Mouse (Mus musculus) frontal cortex, postnatal 14 days (tissue): ENCODE results near the gene Gngt2.
"Not testable (repeated sequence)": the region's sequence is repeated elsewhere in the genome, so short reads cannot be mapped to it uniquely, and the experiment has no call there.

Experiments
- DNase-seq, 2 experiments: peaks; one replicate each; pipeline ENCODE4 v3.0.0; 2022; ENCODE audit warnings: low spot score in 2 of 2

The Gngt2 gene

GRCm38 (mm10) chr11:95840694-95841497, 3.9 kb downstream of the Gngt2 start:
- no peak for DNase-seq

DNA sequence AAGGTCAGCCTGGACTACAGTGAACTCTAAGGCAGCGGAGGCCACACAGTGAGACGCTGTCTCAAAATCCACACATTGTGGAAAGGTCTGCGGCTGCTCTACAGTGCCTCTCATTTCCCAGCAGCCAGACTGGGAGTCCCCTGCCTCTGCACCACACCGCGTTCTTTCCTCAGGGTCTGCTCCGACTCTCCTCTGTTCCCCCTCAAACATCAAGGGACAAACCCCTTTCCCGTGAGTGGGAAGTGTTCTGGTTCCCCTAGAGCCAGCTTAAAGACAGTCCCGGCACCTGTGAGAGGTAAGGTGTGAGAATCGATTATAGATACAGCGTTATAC, 4.4 kb downstream of the Gngt2 start:
- DNase-seq, result no peak

GRCm38 (mm10) chr11:95842074-95842681, 5.2 kb downstream of the Gngt2 start, which contains the start of gene Abi3:
Gene Abi3 (minus strand): TSS chr11:95842476.
- peak in 1 of 2 experiments; percentile 42 for DNase-seq

- no peak for DNase-seq
These were observed 5.9 kb downstream of the Gngt2 start for GRCm38 (mm10) chr11:95842953-95843352.

DNA sequence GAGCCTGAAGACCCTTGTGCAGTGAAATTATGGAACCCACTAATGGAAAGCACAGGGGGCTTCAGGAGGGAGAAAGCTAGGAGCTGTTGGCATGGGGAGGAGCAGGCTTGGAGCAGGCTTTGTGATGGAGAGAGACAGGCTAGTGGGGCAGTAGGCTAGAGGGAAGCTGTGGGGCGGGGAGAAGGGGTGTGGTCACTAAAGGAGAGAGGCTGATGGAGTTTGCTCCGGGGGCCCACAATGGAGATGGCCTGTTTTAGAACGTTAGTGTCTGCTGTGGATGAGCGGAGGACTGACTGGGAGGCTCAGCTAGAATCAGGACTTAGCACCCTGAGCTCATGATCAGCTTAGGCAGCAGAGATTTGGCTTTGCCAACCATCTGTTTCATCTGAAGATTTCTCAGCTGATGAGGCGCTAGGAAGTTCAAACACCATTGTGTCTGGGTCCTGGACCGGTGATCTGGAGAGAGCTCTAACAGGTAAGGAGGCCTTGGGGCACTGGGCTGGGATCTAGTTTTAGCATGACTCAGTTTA, 6.5 kb downstream of the Gngt2 start:
- no peak for DNase-seq

GRCm38 (mm10) chr11:95844935-95845334, 7.9 kb downstream of the Gngt2 start:
- DNase-seq, result no peak

DNA sequence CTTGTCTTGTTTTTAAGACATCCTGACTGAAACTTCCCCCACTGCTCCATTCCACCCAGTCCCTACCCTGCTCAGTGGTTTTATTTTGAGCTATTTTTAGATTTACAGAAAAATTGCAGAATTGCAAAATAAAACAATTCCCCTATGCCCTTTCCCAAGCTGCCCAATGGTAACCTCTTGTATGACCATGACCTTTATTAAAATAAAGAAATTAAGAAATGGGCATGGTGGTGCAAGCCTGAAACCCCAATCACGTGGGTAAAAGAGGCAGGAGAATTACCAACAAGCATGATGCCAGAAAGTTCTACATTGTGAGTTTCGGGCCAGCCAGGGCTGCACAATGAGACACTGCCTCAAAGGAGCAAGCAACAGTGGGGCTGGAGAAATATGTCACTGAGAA, 13.9 kb downstream of the Gngt2 start:
- DNase-seq, result no peak

GRCm38 (mm10) chr11:95853684-95854083, 16.7 kb downstream of the Gngt2 start:
- no peak for DNase-seq

DNA sequence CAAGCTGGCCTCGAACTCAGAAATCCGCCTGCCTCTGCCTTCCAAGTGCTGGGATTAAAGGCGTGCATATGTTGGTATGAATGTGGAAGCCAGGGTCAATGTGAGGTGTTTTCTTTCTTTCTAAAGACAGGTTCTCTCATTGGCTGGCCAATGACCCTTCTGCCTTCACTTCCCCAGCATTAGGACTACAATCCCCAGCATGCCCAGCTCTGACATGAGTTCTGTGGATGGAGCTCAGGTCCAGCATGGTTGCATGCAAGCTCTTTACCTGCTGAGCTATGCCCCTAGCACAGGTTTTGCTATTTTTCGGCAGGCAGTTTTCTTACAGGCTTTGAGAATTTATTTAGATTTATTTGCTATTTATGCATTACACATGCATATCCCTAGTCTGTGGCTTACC, 20.3 kb downstream of the Gngt2 start:
- DNase-seq, result no peak

GRCm38 (mm10) chr11:95857716-95858527, 20.9 kb downstream of the Gngt2 start:
- peak in 1 of 2 experiments; percentile 42 for DNase-seq

- DNase-seq, result peak; percentile 96 to 98
These were observed 21.8 kb downstream of the Gngt2 start for GRCm38 (mm10) chr11:95858528-95859467.

- no peak for DNase-seq
These were observed 22.4 kb downstream of the Gngt2 start for GRCm38 (mm10) chr11:95859468-95859855.

GRCm38 (mm10) chr11:95860071-95860490, 23.1 kb downstream of the Gngt2 start:
- no peak for DNase-seq

GRCm38 (mm10) chr11:95861397-95861796, 24.4 kb downstream of the Gngt2 start:
- DNase-seq, result no peak

DNA sequence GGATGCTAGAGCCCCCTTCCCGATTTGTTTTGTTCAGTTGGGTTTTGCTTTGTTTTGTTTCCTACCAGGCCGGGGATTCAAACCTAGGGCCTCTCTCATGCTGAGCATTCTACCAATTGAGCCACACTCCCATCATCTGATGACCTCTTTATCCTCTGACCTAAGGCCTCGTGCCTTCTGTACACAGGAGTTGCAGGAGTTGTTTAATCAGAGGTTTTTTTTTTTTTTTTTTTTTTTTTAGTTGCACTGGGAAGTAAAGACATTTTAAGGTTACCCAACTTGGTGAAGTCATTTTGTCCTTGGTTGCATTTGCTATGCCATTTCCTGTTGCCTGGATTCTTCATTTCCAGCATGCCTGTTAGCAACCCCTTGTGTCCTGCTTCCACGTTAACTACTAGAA, 32.4 kb downstream of the Gngt2 start:
- no peak for DNase-seq

GRCm38 (mm10) chr11:95869918-95870470, 33.0 kb downstream of the Gngt2 start:
- DNase-seq, result no peak

DNA sequence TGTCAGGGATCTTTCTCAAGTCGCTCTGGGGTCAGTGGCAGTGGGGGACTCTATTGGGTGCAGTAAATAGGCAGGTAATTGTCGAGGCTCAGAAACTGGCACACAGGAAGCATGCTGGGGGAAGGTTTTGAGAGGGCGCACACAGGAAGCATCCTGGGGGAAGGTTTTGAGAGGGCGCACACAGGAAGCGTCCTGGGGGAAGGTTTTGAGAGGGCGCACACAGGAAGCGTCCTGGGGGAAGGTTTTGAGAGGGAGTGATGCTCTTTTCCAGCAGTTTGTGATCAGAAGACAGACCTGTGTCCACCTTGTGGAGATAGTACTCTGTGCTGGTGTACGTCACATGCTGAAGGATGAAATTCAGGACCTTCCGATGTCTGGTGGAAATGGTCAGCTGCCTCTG, 38.8 kb downstream of the Gngt2 start:
- no peak for DNase-seq

DNA sequence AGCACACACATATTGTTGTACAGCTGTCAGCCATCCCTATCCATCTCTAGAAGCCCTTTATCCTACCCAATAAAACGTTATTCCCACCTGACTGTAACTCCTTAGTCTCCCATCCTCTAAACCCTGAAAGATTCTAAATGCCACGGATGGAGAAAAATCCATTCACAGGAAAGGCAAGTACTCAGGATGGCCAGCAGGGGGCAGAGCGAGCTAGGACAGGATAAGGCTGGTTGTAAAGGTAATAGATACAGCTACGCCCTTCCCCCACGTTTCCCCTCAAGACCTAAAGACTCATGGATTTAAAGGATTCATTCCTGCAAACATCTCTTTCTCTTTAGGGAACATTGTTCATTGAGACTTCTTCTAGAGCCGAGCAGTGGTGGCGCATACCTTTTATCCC, 39.3 kb downstream of the Gngt2 start:
- DNase-seq, result peak in 1 of 2 experiments; percentile 36

- DNase-seq, result not testable (repeated sequence)
These were observed 42.8 kb downstream of the Gngt2 start for GRCm38 (mm10) chr11:95879861-95880260.

DNA sequence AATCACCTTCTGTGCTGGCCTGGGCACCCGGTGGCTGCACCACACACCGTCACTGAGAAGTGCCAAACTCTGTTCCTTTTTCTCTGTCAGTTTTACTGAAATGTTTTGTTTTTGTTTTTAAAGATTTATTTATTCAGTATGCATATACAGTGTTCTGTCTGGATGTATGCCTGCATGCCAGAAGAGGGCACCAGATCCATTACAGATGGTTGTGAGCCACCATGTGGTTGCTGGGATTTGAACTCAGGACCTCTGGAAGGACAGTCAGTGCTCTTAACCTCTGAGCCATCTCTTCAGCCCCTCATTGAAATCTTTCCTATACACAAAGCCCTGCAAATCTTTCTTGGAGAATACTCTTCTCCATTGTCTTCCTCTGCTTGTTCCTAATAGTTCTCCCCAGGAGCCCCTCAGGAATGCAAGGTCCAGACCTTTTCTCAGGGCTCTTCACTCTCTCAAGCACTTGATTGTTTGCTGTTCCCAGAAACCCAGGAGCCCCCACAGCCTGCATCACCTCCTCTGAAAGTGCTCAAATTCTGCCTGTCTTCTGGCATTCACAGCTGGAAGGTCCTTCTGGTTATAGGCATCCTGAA, 53.5 kb downstream of the Gngt2 start:
- no peak for DNase-seq
